Mouse (Mus musculus) cerebellum, adult 2 months (tissue): ENCODE results near the gene Fsip1. TPM values are rescaled to one million over a fixed set of nuclear protein-coding genes. Genes with fewer than 3 reads are reported as not detected.
A peak's percentile ranks its signal among the peaks of the same experiment; 100 is the strongest.

ENCODE experiments used
- DNase-seq, 2 experiments: peaks; one replicate each; pipeline ENCODE4 v3.0.0; 2021
- H3K27ac ChIP-seq: fragments of 200-500 bp; 2 replicates; pipeline ENCODE4 v1.5.1; 2012; ENCODE audit warnings: low read length, control low read depth, inconsistent platforms; ENCODE audit not compliant: insufficient read depth
- H3K27me3 ChIP-seq: fragments of 200-500 bp; 2 replicates; pipeline ENCODE4 v1.6.1; 2012; ENCODE audit warnings: inconsistent platforms, mild to moderate bottlenecking, low read length, moderate library complexity; ENCODE audit not compliant: control insufficient read depth, insufficient read depth
- H3K4me1 ChIP-seq: fragments of 200-500 bp; 2 replicates; pipeline ENCODE4 v1.6.1; 2011; ENCODE audit warnings: low read length; ENCODE audit not compliant: control insufficient read depth, insufficient read depth
- H3K4me3 ChIP-seq: fragments of 200-500 bp; replicated peaks from 2 replicates; pipeline ENCODE3; 2011; ENCODE audit warnings: mild to moderate bottlenecking, low read depth, low read length, control low read depth; ENCODE audit not compliant: insufficient read depth
- CTCF ChIP-seq: fragments of 200-500 bp; IDR thresholded peaks from 2 replicates; pipeline ENCODE4 v1.5.1; 2011; ENCODE audit warnings: low read depth, mild to moderate bottlenecking, control low read depth, low read length, moderate library complexity, borderline replicate concordance; ENCODE audit not compliant: insufficient read depth
- POLR2A ChIP-seq: fragments of 200-500 bp; IDR thresholded peaks from 2 replicates; pipeline ENCODE4 v1.6.1; 2011; ENCODE audit warnings: low read length, control low read depth, borderline replicate concordance; ENCODE audit not compliant: insufficient read depth
- WGBS: fragments of 180-500 bp; shearing (Covaris S2); methylation state at CpG from one replicate; pipeline ENCODE4 v1.1.7; 2018; 5-methylcytosine and 5-hydroxymethylcytosine counted together
- polyA plus RNA-seq: library from polyadenylated mRNA; depleted of rRNA; stranded (reverse); fragments of >200 nt; gene quantifications from 2 replicates; pipeline ENCODE4 v1.2.3, GENCODE M21; 2012

Gene Fsip1
- polyA plus RNA-seq, 1 experiment, result 0.38 TPM

DNA sequence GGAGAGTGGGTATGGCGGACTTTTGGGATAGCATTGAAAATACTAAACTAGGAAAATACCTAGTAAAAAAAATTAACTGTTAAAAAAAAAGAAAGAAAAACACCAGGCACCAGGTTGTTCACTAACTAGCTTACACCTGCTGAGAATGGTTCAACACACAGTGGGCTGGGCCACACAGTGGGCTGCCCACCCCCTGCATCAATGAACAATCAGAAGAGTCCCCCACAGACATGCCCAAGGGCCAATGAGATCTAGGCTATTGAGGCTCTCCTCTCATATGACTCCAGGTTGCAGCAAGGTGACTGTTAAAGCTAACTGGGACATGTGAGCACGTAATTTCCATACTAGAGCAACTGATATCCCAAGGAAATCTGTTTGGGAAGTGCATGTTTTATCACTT, 91.1 kb downstream of the Fsip1 start:
- H3K4me1 ChIP-seq, result no peaks in the 10 kb centered on the region
- H3K27me3 ChIP-seq, result no peaks in the 10 kb centered on the region; the same call in 1 of the 2 replicates
- 95% methylated on average over 2 of the region's 2 CpGs for WGBS
- DNase-seq, result no peak
- H3K4me3 ChIP-seq, result no peak overlapping the region
- TF ChIP-seq CTCF (no peak), POLR2A (no peak)
- no peak overlapping the region for H3K27ac ChIP-seq

DNA sequence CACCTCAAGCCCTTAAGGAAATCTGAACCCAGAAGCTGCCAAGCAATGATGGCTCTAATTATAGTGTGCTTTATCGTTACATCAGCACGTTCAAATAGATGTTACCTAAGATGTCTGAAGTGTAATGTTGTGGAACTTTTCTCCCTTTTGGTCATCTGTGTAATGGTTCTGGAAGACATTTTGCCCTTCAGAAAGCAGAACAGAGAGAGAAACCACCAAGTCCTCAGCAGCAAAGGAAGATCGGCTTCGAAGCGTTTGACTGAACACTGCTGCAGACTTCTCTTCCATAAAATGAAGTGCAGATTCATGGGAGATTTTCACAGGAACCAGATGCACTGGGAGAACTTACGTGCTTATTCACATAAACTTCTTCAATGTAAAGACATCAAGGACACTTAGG, 92.6 kb downstream of the Fsip1 start:
- no peaks in the 10 kb centered on the region; the same call in 1 of the 2 replicates for H3K27me3 ChIP-seq

DNA sequence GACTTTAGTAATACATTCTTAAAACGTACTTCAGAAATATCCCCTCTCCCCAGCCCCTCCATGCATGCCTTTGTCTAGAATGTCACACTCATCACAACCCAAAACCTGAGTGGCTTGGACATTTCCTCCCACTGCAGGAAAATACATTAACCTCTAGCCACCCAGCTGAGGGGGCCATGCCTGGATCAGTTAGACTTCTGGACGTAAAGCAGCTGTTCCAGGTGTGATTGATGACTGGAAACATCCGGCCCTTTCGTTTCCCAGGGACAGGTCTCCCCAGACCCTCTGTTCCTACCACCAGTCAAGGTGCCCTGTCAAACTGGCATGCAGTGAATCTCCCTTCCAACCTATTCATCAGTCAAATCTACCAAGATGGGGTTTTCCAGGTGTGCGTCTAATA, 94.3 kb downstream of the Fsip1 start:
- 85% methylated on average over 5 of the region's 5 CpGs for WGBS
- Histone ChIP-seq H3K4me1 (no peaks in the 10 kb centered on the region), H3K27ac (no peak overlapping the region), H3K4me3 (no peak overlapping the region), H3K27me3 (no peaks in the 10 kb centered on the region; the same call in 1 of the 2 replicates)
- DNase-seq, result no peak
- TF ChIP-seq POLR2A (no peak), CTCF (no peak)

More for the DNA sequence above, 92.6 kb downstream of the Fsip1 start:
- Histone ChIP-seq H3K4me1 (no peaks in the 10 kb centered on the region), H3K4me3 (no peak overlapping the region), H3K27ac (no peak overlapping the region)
- WGBS, result 86% methylated on average over 6 of the region's 6 CpGs
- no peak for DNase-seq
- TF ChIP-seq POLR2A, result no peak
- no peak for TF ChIP-seq CTCF

GRCm38 (mm10) chr2:118160991-118161390, 95.8 kb downstream of the Fsip1 start:
- WGBS, result 92% methylated on average over 2 of the region's 2 CpGs
- TF ChIP-seq POLR2A, result no peak
- TF ChIP-seq CTCF, result no peak
- Histone ChIP-seq H3K27ac (no peak overlapping the region), H3K4me3 (no peak overlapping the region), H3K27me3 (no peaks in the 10 kb centered on the region; the same call in 1 of the 2 replicates), H3K4me1 (no peaks in the 10 kb centered on the region)
- DNase-seq, result no peak

- Histone ChIP-seq H3K27ac (no peak overlapping the region), H3K4me1 (no peaks in the 10 kb centered on the region), H3K27me3 (no peaks in the 10 kb centered on the region; the same call in 1 of the 2 replicates), H3K4me3 (no peak overlapping the region)
- DNase-seq, result no peak
- WGBS, result 69% methylated on average over 6 of the region's 6 CpGs
- no peak for TF ChIP-seq POLR2A
- no peak for TF ChIP-seq CTCF
These were observed 96.2 kb downstream of the Fsip1 start for GRCm38 (mm10) chr2:118160547-118160946.

GRCm38 (mm10) chr2:118159126-118159525, 97.6 kb downstream of the Fsip1 start:
- Histone ChIP-seq H3K4me1 (no peaks in the 10 kb centered on the region), H3K4me3 (no peak overlapping the region), H3K27ac (no peak overlapping the region), H3K27me3 (no peaks in the 10 kb centered on the region; the same call in 1 of the 2 replicates)
- no peak for DNase-seq
- WGBS, result 82% methylated on average over 6 of the region's 6 CpGs
- no peak for TF ChIP-seq POLR2A
- no peak for TF ChIP-seq CTCF

- Histone ChIP-seq H3K27ac (no peak overlapping the region), H3K4me1 (no peaks in the 10 kb centered on the region), H3K27me3 (no peaks in the 10 kb centered on the region; the same call in 1 of the 2 replicates), H3K4me3 (no peak overlapping the region)
- TF ChIP-seq CTCF (no peak), POLR2A (no peak)
- 96% methylated on average over 3 of the region's 3 CpGs for WGBS
- no peak for DNase-seq
These were observed 98.7 kb downstream of the Fsip1 start for GRCm38 (mm10) chr2:118158095-118158494.

DNA sequence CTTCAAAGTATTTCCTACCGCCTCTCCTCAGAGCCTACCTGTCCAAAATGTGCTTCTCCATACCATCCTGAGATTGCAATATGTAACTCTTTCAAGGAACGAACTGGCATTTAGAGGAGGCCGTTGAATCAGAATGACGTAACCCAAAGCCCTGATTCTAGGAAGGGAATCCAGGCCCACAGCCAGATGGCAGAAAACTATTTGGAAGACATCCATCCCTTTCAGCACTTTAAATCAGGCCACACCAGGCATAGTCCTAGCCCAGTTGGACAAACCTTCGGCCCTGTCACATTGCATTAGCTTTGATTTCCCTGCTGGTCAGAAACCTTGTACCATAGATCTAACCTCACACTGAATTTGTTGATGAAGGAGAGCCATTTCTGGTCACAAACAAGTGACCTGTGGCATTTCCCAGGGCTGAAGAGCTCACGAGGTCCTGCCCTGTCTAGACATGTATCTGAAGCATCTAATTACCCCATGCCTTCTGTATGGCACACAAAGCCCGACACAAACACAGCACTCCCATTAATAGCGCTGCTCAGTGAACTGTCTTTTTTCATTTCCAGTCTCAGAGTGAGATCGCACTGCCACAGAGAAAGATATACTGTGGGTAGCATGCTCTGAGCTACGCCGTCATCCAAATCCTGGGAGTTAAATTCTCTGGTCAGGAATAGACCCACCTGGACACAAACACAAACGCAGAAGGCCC, 106.8 kb downstream of the Fsip1 start:
- no peaks in the 10 kb centered on the region; the same call in 1 of the 2 replicates for H3K27me3 ChIP-seq

More for the DNA sequence above, 106.8 kb downstream of the Fsip1 start:
- Histone ChIP-seq H3K4me3 (no peak overlapping the region), H3K4me1 (peaks cover 11% of the 10 kb centered on the region), H3K27ac (no peak overlapping the region)
- WGBS, result 6% methylated on average over 12 of the region's 12 CpGs
- DNase-seq, result peak; percentile 83 to 90
- TF ChIP-seq POLR2A (no peak), CTCF (no peak)
